Comparison of ENCODE assay signal across 9 mouse cellular contexts in genomic region chr13:89779208-89779911, GRCm38 (mm10). TPM values are rescaled to one million over a fixed set of nuclear protein-coding genes. Genes with fewer than 3 reads are reported as not detected.
DNase-seq lines count a peak whose midpoint lies in the region; ATAC-seq lines count a peak whose summit lies in the region.
"Had no signal": no experiment of that assay in that cellular context is flagged by ENCODE, and none has a peak within 500 bp of the region (broad histone marks: within the 10 kb centered on the region; RNA-seq: fewer than 3 reads in every experiment).

No protein-coding gene starts in this region.

- H3K9ac ChIP-seq in hindbrain, embryonic 11.5 days (ENCODE audit: low read depth, low read length), result no peak overlapping the region
- H3K9ac ChIP-seq in hindbrain, embryonic 13.5 days, result no peak overlapping the region
- no peak overlapping the region for H3K9ac ChIP-seq in embryonic facial prominence, embryonic 14.5 days (ENCODE audit: low read depth, low read length)
- H3K9ac ChIP-seq in midbrain, embryonic 11.5 days (ENCODE audit: low read length), result no peak overlapping the region
- H3K9ac ChIP-seq: liver, embryonic 15.5 days had no signal

- no peak overlapping the region for H3K4me2 ChIP-seq in hindbrain, embryonic 11.5 days (replicated peaks; ENCODE audit: low read depth, low read length)
- no peak overlapping the region for H3K4me2 ChIP-seq in hindbrain, embryonic 13.5 days
- no peak overlapping the region for H3K4me2 ChIP-seq in embryonic facial prominence, embryonic 14.5 days (ENCODE audit: low read depth, low read length)
- no peak overlapping the region for H3K4me2 ChIP-seq in midbrain, embryonic 11.5 days
- H3K4me2 ChIP-seq: liver, embryonic 15.5 days had no signal

- no peaks in the 10 kb centered on the region for H3K36me3 ChIP-seq in hindbrain, embryonic 11.5 days (ENCODE audit: control insufficient read depth, insufficient read depth, low read length)
- H3K36me3 ChIP-seq in hindbrain, embryonic 13.5 days, result no peaks in the 10 kb centered on the region
- no peaks in the 10 kb centered on the region for H3K36me3 ChIP-seq in embryonic facial prominence, embryonic 14.5 days (ENCODE audit: control insufficient read depth, insufficient read depth, low read length)
- H3K36me3 ChIP-seq in midbrain, embryonic 11.5 days (ENCODE audit: control insufficient read depth, insufficient read depth, low read length), result no peaks in the 10 kb centered on the region
- H3K36me3 ChIP-seq: liver, embryonic 15.5 days had no signal

- ATAC-seq in hindbrain, embryonic 11.5 days (ENCODE audit: low FRiP score), result peak; percentile 67
- ATAC-seq in hindbrain, embryonic 13.5 days (ENCODE audit: low FRiP score), result no peak
- ATAC-seq in embryonic facial prominence, embryonic 14.5 days (ENCODE audit: low read depth), result no peak
- ATAC-seq in midbrain, embryonic 11.5 days (ENCODE audit: low FRiP score), result peak; percentile 67

- no peaks in the 10 kb centered on the region for H3K4me1 ChIP-seq in hindbrain, embryonic 11.5 days (replicated peaks; ENCODE audit: control insufficient read depth, insufficient read depth, low read length)
- H3K4me1 ChIP-seq in hindbrain, embryonic 13.5 days (replicated peaks), result peaks cover 4% of the 10 kb centered on the region; the same call in 1 of the 2 replicates
- no peaks in the 10 kb centered on the region for H3K4me1 ChIP-seq in embryonic facial prominence, embryonic 14.5 days (ENCODE audit: control insufficient read depth, insufficient read depth, low read length)
- H3K4me1 ChIP-seq in midbrain, embryonic 11.5 days (ENCODE audit: control insufficient read depth, insufficient read depth, low read length), result peaks cover 6% of the 10 kb centered on the region; the same call in 1 of the 2 replicates
- H3K4me1 ChIP-seq: liver, embryonic 15.5 days had no signal

- 60% methylated on average over 7 of the region's 7 CpGs for WGBS in hindbrain, embryonic 11.5 days
- WGBS in hindbrain, embryonic 13.5 days, result 62% methylated on average over 7 of the region's 7 CpGs
- 48% methylated on average over 7 of the region's 7 CpGs for WGBS in embryonic facial prominence, embryonic 14.5 days
- WGBS in midbrain, embryonic 11.5 days, result 63% methylated on average over 7 of the region's 7 CpGs

- H3K27me3 ChIP-seq in hindbrain, embryonic 11.5 days (ENCODE audit: control insufficient read depth, insufficient read depth, low read length), result no peaks in the 10 kb centered on the region
- no peaks in the 10 kb centered on the region for H3K27me3 ChIP-seq in hindbrain, embryonic 13.5 days
- no peaks in the 10 kb centered on the region for H3K27me3 ChIP-seq in embryonic facial prominence, embryonic 14.5 days (replicated peaks; ENCODE audit: control insufficient read depth, insufficient read depth, low read length)
- H3K27me3 ChIP-seq in midbrain, embryonic 11.5 days (ENCODE audit: control insufficient read depth, insufficient read depth, low read length), result no peaks in the 10 kb centered on the region
- H3K27me3 ChIP-seq: liver, embryonic 15.5 days had no signal

- H3K4me3 ChIP-seq in hindbrain, embryonic 11.5 days (ENCODE audit: low read depth, low read length), result no peak overlapping the region
- no peak overlapping the region for H3K4me3 ChIP-seq in hindbrain, embryonic 13.5 days
- H3K4me3 ChIP-seq in embryonic facial prominence, embryonic 14.5 days (ENCODE audit: low read depth, low read length), result no peak overlapping the region
- H3K4me3 ChIP-seq in midbrain, embryonic 11.5 days (ENCODE audit: low read depth, low read length), result no peak overlapping the region
- H3K4me3 ChIP-seq: liver, embryonic 15.5 days had no signal

- DNase-seq in hindbrain, embryonic 11.5 days (ENCODE audit: low spot score), result peak; percentile 84
- peak; percentile 63 to 64 for DNase-seq in adrenal gland, postnatal 36 days
- peak; percentile 91 for DNase-seq in embryonic facial prominence, embryonic 14.5 days (ENCODE audit: low spot score)
- peak; percentile 75 for DNase-seq in hindlimb bud, embryonic 11.5 days (ENCODE audit: extremely low spot score, low read depth, low spot score)
- peak; percentile 13 for DNase-seq in left cerebral cortex, adult 11 months (ENCODE audit: low spot score)
- peak; percentile 93 for DNase-seq in midbrain, embryonic 11.5 days (ENCODE audit: low spot score, missing footprints)
- DNase-seq in urinary bladder, postnatal 25 days (ENCODE audit: low spot score), result peak; percentile 52

- no peak overlapping the region for H3K27ac ChIP-seq in hindbrain, embryonic 11.5 days (ENCODE audit: low read depth, low read length)
- no peak overlapping the region for H3K27ac ChIP-seq in hindbrain, embryonic 13.5 days
- H3K27ac ChIP-seq in embryonic facial prominence, embryonic 14.5 days (replicated peaks; ENCODE audit: low read depth, low read length), result no peak overlapping the region
- H3K27ac ChIP-seq in midbrain, embryonic 11.5 days (ENCODE audit: low read depth, low read length), result no peak overlapping the region
- H3K27ac ChIP-seq: liver, embryonic 15.5 days had no signal

- no peaks in the 10 kb centered on the region for H3K9me3 ChIP-seq in hindbrain, embryonic 11.5 days (ENCODE audit: control insufficient read depth, low read length)
- H3K9me3 ChIP-seq in hindbrain, embryonic 13.5 days, result no peaks in the 10 kb centered on the region
- H3K9me3 ChIP-seq in embryonic facial prominence, embryonic 14.5 days (ENCODE audit: control insufficient read depth, low read length), result no peaks in the 10 kb centered on the region
- H3K9me3 ChIP-seq in midbrain, embryonic 11.5 days (ENCODE audit: control insufficient read depth, low read length), result no peaks in the 10 kb centered on the region
- H3K9me3 ChIP-seq: liver, embryonic 15.5 days had no signal

RNA-seq across cellular contexts. Expression of gene Vcan, which starts 37.1 kb away (rescaled TPM):
- 75.9 and 99.0 TPM in 2 replicates for polyA plus RNA-seq in hindbrain, embryonic 11.5 days (2014; fragmentation: Nextera tagmentation; extraction: Ambion mirVana)
- 48.2 and 52.4 TPM in 2 replicates for polyA plus RNA-seq in hindbrain, embryonic 13.5 days (2015; fragmentation: Nextera tagmentation; extraction: Ambion mirVana)
- 1 to 10 TPM; 4.8 to 6.9 TPM for total RNA-seq in adrenal gland, postnatal 36 days (2021)
- 115 and 134 TPM in 2 replicates for polyA plus RNA-seq in embryonic facial prominence, embryonic 14.5 days (2014; fragmentation: Nextera tagmentation; extraction: Ambion mirVana)
- polyA plus RNA-seq in midbrain, embryonic 11.5 days (2014; fragmentation: Nextera tagmentation; extraction: Ambion mirVana), result 36.8 and 39.7 TPM in 2 replicates

Comparison
In these comparisons a context has a peak if more than half of its experiments do, and no peak if none do; other contexts are left out.
1. ATAC-seq: peak in hindbrain, embryonic 11.5 days (single experiment) and midbrain, embryonic 11.5 days (single experiment); none in hindbrain, embryonic 13.5 days (single experiment) and embryonic facial prominence, embryonic 14.5 days (single experiment).
2. DNase-seq: peak in every context shown above with its lines; median percentile 93 in midbrain, embryonic 11.5 days; 91 in embryonic facial prominence, embryonic 14.5 days; 84 in hindbrain, embryonic 11.5 days; 75 in hindlimb bud, embryonic 11.5 days; 64 in adrenal gland, postnatal 36 days; 52 in urinary bladder, postnatal 25 days; 13 in left cerebral cortex, adult 11 months.